Mouse (Mus musculus) embryonic facial prominence, embryonic 12.5 days (tissue): Measurements from ENCODE around the gene Olfr1388. TPM values are rescaled to one million over a fixed set of nuclear protein-coding genes. Genes with fewer than 3 reads are reported as not detected.

Source experiments
- polyA plus RNA-seq: library from polyadenylated mRNA; unstranded; fragments of >200 nt; fragmentation: Nextera tagmentation; extraction: Ambion mirVana; gene quantifications from 2 replicates; pipeline ENCODE4 v1.2.1, GENCODE M21; 2016

Gene Olfr1388
- polyA plus RNA-seq, 1 experiment from 2014 or later, result 0.14 TPM

Other genes starting within 250 kb of the Olfr1388 start
- 0.35 and 0.99 TPM in 2 replicates for gene Btnl9, start 249.5 kb upstream of the Olfr1388 start, polyA plus RNA-seq
- 49.4 and 53.9 TPM in 2 replicates for gene Zfp62, start 233.3 kb upstream of the Olfr1388 start, polyA plus RNA-seq
- gene Mgat1, start 192.4 kb upstream of the Olfr1388 start, polyA plus RNA-seq, result 46.6 and 49.9 TPM in 2 replicates
- 0.08 TPM in 1 of 2 replicates, not detected in the other for gene Olfr1393, start 158.3 kb upstream of the Olfr1388 start, polyA plus RNA-seq
- not detected in 2 replicates for gene Olfr1392, start 151.3 kb upstream of the Olfr1388 start, polyA plus RNA-seq
- gene Olfr10, start 131.9 kb upstream of the Olfr1388 start, polyA plus RNA-seq, result not detected in 2 replicates
- gene Olfr1391, start 113.9 kb upstream of the Olfr1388 start, polyA plus RNA-seq, result not detected in 2 replicates
- gene Olfr1390, start 101.4 kb upstream of the Olfr1388 start, polyA plus RNA-seq, result not detected in 2 replicates
- not detected in 2 replicates for gene Olfr1389, start 13.6 kb upstream of the Olfr1388 start, polyA plus RNA-seq
- not detected in 2 replicates for gene Olfr1387, start 18.7 kb downstream of the Olfr1388 start, polyA plus RNA-seq
- gene Olfr1386, start 28.4 kb downstream of the Olfr1388 start, polyA plus RNA-seq, result not detected in 2 replicates
- not detected in 2 replicates for gene Olfr1385, start 52.4 kb downstream of the Olfr1388 start, polyA plus RNA-seq
- gene Olfr1384, start 70.1 kb downstream of the Olfr1388 start, polyA plus RNA-seq, result not detected in 2 replicates
- not detected in 2 replicates for gene Olfr1383, start 83.0 kb downstream of the Olfr1388 start, polyA plus RNA-seq
- not detected in 2 replicates for gene Olfr1382, start 91.6 kb downstream of the Olfr1388 start, polyA plus RNA-seq
- not detected in 2 replicates for gene Olfr1381, start 106.8 kb downstream of the Olfr1388 start, polyA plus RNA-seq
- gene Olfr1380, start 120.3 kb downstream of the Olfr1388 start, polyA plus RNA-seq, result not detected in 2 replicates
- 5.1 and 5.4 TPM in 2 replicates for gene Flt4, start 172.6 kb downstream of the Olfr1388 start, polyA plus RNA-seq
- not detected in 2 replicates for gene Scgb3a1, start 227.0 kb downstream of the Olfr1388 start, polyA plus RNA-seq